In the genomic region with DNA sequence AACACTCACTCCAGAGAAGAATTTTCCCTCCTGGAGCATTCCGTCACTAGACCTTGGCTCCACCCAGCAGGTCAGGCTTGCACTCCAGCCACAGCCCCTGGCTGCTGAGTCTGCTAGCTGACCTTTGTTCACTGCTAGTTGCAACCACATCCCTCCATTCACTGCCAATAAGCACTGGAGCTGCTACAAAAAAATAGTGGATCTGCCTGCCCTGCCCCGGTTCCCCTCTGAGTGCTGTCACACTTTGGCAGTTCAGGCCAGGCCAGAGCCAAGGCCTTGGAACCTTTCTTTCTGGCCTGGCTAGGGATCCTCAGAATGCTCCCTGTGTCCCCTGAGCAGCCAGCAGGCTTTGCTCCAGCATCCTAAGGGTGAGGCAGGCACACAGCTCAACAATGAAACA, we compare ENCODE assay signal across 8 mouse cellular contexts. TPM values are rescaled to one million over a fixed set of nuclear protein-coding genes. Genes with fewer than 3 reads are reported as not detected.
DNase-seq lines count a peak whose midpoint lies in the region; ATAC-seq lines count a peak whose summit lies in the region.

No protein-coding gene starts in this region.

- no peak overlapping the region for H3K9ac ChIP-seq in hindbrain, embryonic 16.5 days (ENCODE audit: low read depth, low read length)

- H3K4me3 ChIP-seq in hindbrain, embryonic 16.5 days (ENCODE audit: low read length) = no peak overlapping the region
- no peak overlapping the region for H3K4me3 ChIP-seq in midbrain, embryonic 10.5 days

- 60% methylated on average over 2 of the region's 2 CpGs for WGBS in hindbrain, embryonic 16.5 days
- WGBS in midbrain, embryonic 10.5 days = 71% methylated on average over 2 of the region's 2 CpGs

- H3K4me1 ChIP-seq in hindbrain, embryonic 16.5 days (ENCODE audit: control insufficient read depth, insufficient read depth, low read depth, low read length) = no peaks in the 10 kb centered on the region
- no peaks in the 10 kb centered on the region; the same call in 1 of the 2 replicates for H3K4me1 ChIP-seq in midbrain, embryonic 10.5 days

- no peaks in the 10 kb centered on the region for H3K9me3 ChIP-seq in hindbrain, embryonic 16.5 days (ENCODE audit: control insufficient read depth, low read length)
- H3K9me3 ChIP-seq in midbrain, embryonic 10.5 days (replicated peaks) = no peaks in the 10 kb centered on the region; the same call in 1 of the 2 replicates

- no peaks in the 10 kb centered on the region for H3K27me3 ChIP-seq in hindbrain, embryonic 16.5 days (replicated peaks; ENCODE audit: control insufficient read depth, insufficient read depth, low read length)
- no peaks in the 10 kb centered on the region for H3K27me3 ChIP-seq in midbrain, embryonic 10.5 days (ENCODE audit: low read depth, poor library complexity, severe bottlenecking)

- peak; percentile 45 for DNase-seq in ES-CJ7 (ENCODE audit: low read depth, low spot score)
- peak; percentile 31 for DNase-seq in adrenal gland, adult 8-10 months
- DNase-seq in gastrocnemius, adult 8-10 months (ENCODE audit: low spot score in 2 of 2) = peak; percentile 68 to 84
- DNase-seq in kidney, adult 8-10 months = peak; percentile 71 to 81
- no peak for DNase-seq in spleen, postnatal 36 days (ENCODE audit: low spot score in 2 of 2)
- no peak for DNase-seq in midbrain, embryonic 10.5 days (ENCODE audit: low spot score)

- ATAC-seq in megakaryocyte progenitor cell, adult 5-6 weeks (replicated peaks; ENCODE audit: poor library complexity) = no peak
- no peak for ATAC-seq in hindbrain, embryonic 16.5 days

- no peaks in the 10 kb centered on the region for H3K36me3 ChIP-seq in hindbrain, embryonic 16.5 days (ENCODE audit: control insufficient read depth, insufficient read depth, low read length)
- H3K36me3 ChIP-seq in midbrain, embryonic 10.5 days = peaks cover under 1% of the 10 kb centered on the region

- H3K27ac ChIP-seq in hindbrain, embryonic 16.5 days (ENCODE audit: low read depth, low read length) = no peak overlapping the region
- no peak overlapping the region for H3K27ac ChIP-seq in midbrain, embryonic 10.5 days (replicated peaks)

- H3K4me2 ChIP-seq in hindbrain, embryonic 16.5 days (ENCODE audit: low read length) = no peak overlapping the region

RNA-seq across cellular contexts. Expression of gene Cbx3, which starts 19.6 kb away (rescaled TPM):
- total RNA-seq in adrenal gland, adult 8-10 months (2022) = 10 to 100 TPM; 82.2 to 95.1 (median 92.7) TPM
- 10 to 100 TPM; 42.8 to 52.3 (median 46.3) TPM for total RNA-seq in gastrocnemius, adult 8-10 months (2022)
- total RNA-seq in megakaryocyte progenitor cell, adult 5-6 weeks (2015) = 277 and 292 TPM in 2 replicates
- total RNA-seq in megakaryocyte progenitor cell, adult 5-6 weeks (2017) = 426 and 503 TPM in 2 replicates
- 309 and 335 TPM in 2 replicates for polyA plus RNA-seq in hindbrain, embryonic 16.5 days (2015; fragmentation: Nextera tagmentation; extraction: Ambion mirVana)
- 692 and 722 TPM in 2 replicates for polyA plus RNA-seq in midbrain, embryonic 10.5 days (2016; fragmentation: Nextera tagmentation; extraction: Ambion mirVana)

RNA-seq across cellular contexts. Expression of gene Hnrnpa2b1, which starts 20.1 kb away (rescaled TPM):
- 100 to 1,000 TPM; 423 to 743 (median 588) TPM for total RNA-seq in adrenal gland, adult 8-10 months (2022)
- 100 to 1,000 TPM; 250 to 326 (median 277) TPM for total RNA-seq in gastrocnemius, adult 8-10 months (2022)
- 1,568 and 1,722 TPM in 2 replicates for total RNA-seq in megakaryocyte progenitor cell, adult 5-6 weeks (2015)
- total RNA-seq in megakaryocyte progenitor cell, adult 5-6 weeks (2017) = 1,303 and 1,754 TPM in 2 replicates
- polyA plus RNA-seq in hindbrain, embryonic 16.5 days (2015; fragmentation: Nextera tagmentation; extraction: Ambion mirVana) = 1,209 and 1,220 TPM in 2 replicates
- 2,311 and 2,476 TPM in 2 replicates for polyA plus RNA-seq in midbrain, embryonic 10.5 days (2016; fragmentation: Nextera tagmentation; extraction: Ambion mirVana)

RNA-seq across cellular contexts. Expression of gene Snx10, which starts 33.9 kb away (rescaled TPM):
- 10 to 100 TPM; 16.9 to 27.5 (median 24.6) TPM for total RNA-seq in adrenal gland, adult 8-10 months (2022)
- 10 to 100 TPM in 1 of 4 experiments, 1 to 10 TPM in 3; 6.1 to 11.6 (median 7.5) TPM for total RNA-seq in gastrocnemius, adult 8-10 months (2022)
- total RNA-seq in megakaryocyte progenitor cell, adult 5-6 weeks (2015) = 66.9 and 67.8 TPM in 2 replicates
- total RNA-seq in megakaryocyte progenitor cell, adult 5-6 weeks (2017) = 54.1 and 55.1 TPM in 2 replicates
- polyA plus RNA-seq in hindbrain, embryonic 16.5 days (2015; fragmentation: Nextera tagmentation; extraction: Ambion mirVana) = 65.9 and 76.2 TPM in 2 replicates
- 37.0 and 40.9 TPM in 2 replicates for polyA plus RNA-seq in midbrain, embryonic 10.5 days (2016; fragmentation: Nextera tagmentation; extraction: Ambion mirVana)

RNA-seq across cellular contexts. Expression of gene Nfe2l3, which starts 57.3 kb away (rescaled TPM):
- not detected for total RNA-seq in adrenal gland, adult 8-10 months (2022)
- not detected for total RNA-seq in gastrocnemius, adult 8-10 months (2022)
- not detected in 2 replicates for total RNA-seq in megakaryocyte progenitor cell, adult 5-6 weeks (2015)
- total RNA-seq in megakaryocyte progenitor cell, adult 5-6 weeks (2017) = 0.30 TPM in 1 of 2 replicates, not detected in the other
- 6.0 and 6.6 TPM in 2 replicates for polyA plus RNA-seq in hindbrain, embryonic 16.5 days (2015; fragmentation: Nextera tagmentation; extraction: Ambion mirVana)
- 1.3 and 3.3 TPM in 2 replicates for polyA plus RNA-seq in midbrain, embryonic 10.5 days (2016; fragmentation: Nextera tagmentation; extraction: Ambion mirVana)

Comparison
In these comparisons a context has a peak if more than half of its experiments do, and no peak if none do; other contexts are left out.
1. DNase-seq: peak in ES-CJ7 (single experiment), adrenal gland, adult 8-10 months (single experiment), gastrocnemius, adult 8-10 months (2 of 2) and kidney, adult 8-10 months (2 of 2); none in spleen, postnatal 36 days (0 of 2) and midbrain, embryonic 10.5 days (single experiment).